Mouse (Mus musculus) hindbrain, embryonic 13.5 days (tissue): ENCODE data around the gene Zdhhc22. TPM values are rescaled to one million over a fixed set of nuclear protein-coding genes. Genes with fewer than 3 reads are reported as not detected.

Source experiments
- ATAC-seq: fragments of 200-750 bp; cut with Nextera tagmentation; 2 replicates; pipeline ENCODE4 v1.8.0; 2017; ENCODE audit warnings: moderate TSS enrichment; ENCODE audit not compliant: low FRiP score
- H3K27ac ChIP-seq: fragments of 300-500 bp; sonication (generic); 2 replicates; pipeline ENCODE4 v1.5.1; 2015; ENCODE audit warnings: inconsistent platforms, mild to moderate bottlenecking, moderate library complexity
- H3K27me3 ChIP-seq: fragments of 300-500 bp; sonication (generic); 2 replicates; pipeline ENCODE4 v1.6.1; 2015; ENCODE audit warnings: mild to moderate bottlenecking, inconsistent platforms
- H3K36me3 ChIP-seq: fragments of 300-500 bp; sonication (generic); 2 replicates; pipeline ENCODE4 v1.6.1; 2015; ENCODE audit warnings: mild to moderate bottlenecking, inconsistent platforms
- H3K4me1 ChIP-seq: fragments of 300-500 bp; sonication (generic); replicated peaks from 2 replicates; pipeline ENCODE4 v1.6.1; 2015; ENCODE audit warnings: inconsistent platforms
- H3K4me2 ChIP-seq: fragments of 300-500 bp; sonication (generic); 2 replicates; pipeline ENCODE4 v1.6.1; 2015; ENCODE audit warnings: inconsistent platforms, mild to moderate bottlenecking, moderate library complexity
- H3K4me3 ChIP-seq: fragments of 300-500 bp; sonication (generic); 2 replicates; pipeline ENCODE4 v1.5.1; 2015; ENCODE audit warnings: mild to moderate bottlenecking, inconsistent platforms
- H3K9ac ChIP-seq: fragments of 300-500 bp; sonication (generic); 2 replicates; pipeline ENCODE4 v1.6.1; 2015; ENCODE audit warnings: mild to moderate bottlenecking, inconsistent platforms
- H3K9me3 ChIP-seq: fragments of 300-500 bp; sonication (generic); 2 replicates; pipeline ENCODE4 v1.6.1; 2016; ENCODE audit warnings: inconsistent platforms
- WGBS: fragments of 180-500 bp; shearing (Covaris S2); methylation state at CpG from one replicate; pipeline ENCODE4 v1.1.7; 2015; 5-methylcytosine and 5-hydroxymethylcytosine counted together
- polyA plus RNA-seq: library from polyadenylated mRNA; unstranded; fragments of >200 nt; fragmentation: Nextera tagmentation; extraction: Ambion mirVana; gene quantifications from 2 replicates; pipeline ENCODE4 v1.2.1, GENCODE M21; 2015

Gene Zdhhc22
- polyA plus RNA-seq, 1 experiment from 2014 or later: 12.1 TPM

- H3K4me1 ChIP-seq: peaks cover 43% of the 10 kb centered on the region
- H3K27me3 ChIP-seq: no peaks in the 10 kb centered on the region
- no peak overlapping the region for H3K4me3 ChIP-seq
- no peaks in the 10 kb centered on the region for H3K36me3 ChIP-seq
- H3K9ac ChIP-seq: peak overlapping the region; percentile 51
- peak overlapping the region; percentile 40 for H3K4me2 ChIP-seq
- peak; percentile 73 for ATAC-seq
- no peaks in the 10 kb centered on the region for H3K9me3 ChIP-seq
- WGBS: 12% methylated on average over 5 of the region's 5 CpGs
- H3K27ac ChIP-seq: peak overlapping the region; percentile 97
These were observed 48.3 kb downstream of the Zdhhc22 start for GRCm38 (mm10) chr12:86941734-86942486.

GRCm38 (mm10) chr12:86941173-86941572, 49.1 kb downstream of the Zdhhc22 start:
- Histone ChIP-seq H3K36me3 (no peaks in the 10 kb centered on the region), H3K27ac (peak overlapping the region; percentile 97), H3K27me3 (no peaks in the 10 kb centered on the region), H3K4me2 (peak overlapping the region; percentile 25; the same call in 1 of the 2 replicates), H3K9ac (peak overlapping the region; percentile 68), H3K4me1 (peaks cover 40% of the 10 kb centered on the region), H3K9me3 (no peaks in the 10 kb centered on the region), H3K4me3 (no peak overlapping the region)
- ATAC-seq: 0 out of 2 replicates have a peak, but pooled peaks have one; percentile 36
- WGBS: 15% methylated on average over 11 of the region's 11 CpGs

- Histone ChIP-seq H3K27me3 (no peaks in the 10 kb centered on the region), H3K36me3 (no peaks in the 10 kb centered on the region), H3K9me3 (no peaks in the 10 kb centered on the region), H3K9ac (no peak overlapping the region), H3K4me2 (no peak overlapping the region), H3K4me1 (peaks cover 31% of the 10 kb centered on the region), H3K4me3 (no peak overlapping the region), H3K27ac (no peak overlapping the region)
- WGBS: 72% methylated on average over 9 of the region's 9 CpGs
- no peak for ATAC-seq
These were observed 51.7 kb downstream of the Zdhhc22 start for GRCm38 (mm10) chr12:86938571-86938970.

- no peak overlapping the region for H3K27ac ChIP-seq
These were observed 53.5 kb downstream of the Zdhhc22 start for GRCm38 (mm10) chr12:86936587-86937343.

GRCm38 (mm10) chr12:86935692-86936282, 54.4 kb downstream of the Zdhhc22 start:
- no peak overlapping the region for H3K9ac ChIP-seq
- ATAC-seq: no peak
- no peak overlapping the region for H3K27ac ChIP-seq
- H3K9me3 ChIP-seq: no peaks in the 10 kb centered on the region
- H3K4me2 ChIP-seq: no peak overlapping the region
- H3K36me3 ChIP-seq: no peaks in the 10 kb centered on the region
- H3K4me1 ChIP-seq: peaks cover 24% of the 10 kb centered on the region
- no peaks in the 10 kb centered on the region for H3K27me3 ChIP-seq
- WGBS: 88% methylated on average over 8 of the region's 8 CpGs
- H3K4me3 ChIP-seq: no peak overlapping the region

More at GRCm38 (mm10) chr12:86936587-86937343, 53.5 kb downstream of the Zdhhc22 start:
- no peak for ATAC-seq
- no peaks in the 10 kb centered on the region for H3K36me3 ChIP-seq
- H3K9me3 ChIP-seq: no peaks in the 10 kb centered on the region
- 85% methylated on average over 11 of the region's 11 CpGs for WGBS
- H3K27me3 ChIP-seq: no peaks in the 10 kb centered on the region
- H3K4me3 ChIP-seq: no peak overlapping the region
- H3K4me1 ChIP-seq: peaks cover 27% of the 10 kb centered on the region
- no peak overlapping the region for H3K4me2 ChIP-seq
- H3K9ac ChIP-seq: no peak overlapping the region

GRCm38 (mm10) chr12:86934748-86935147, 55.5 kb downstream of the Zdhhc22 start:
- WGBS: 89% methylated on average over 1 of the region's 1 CpGs
- no peaks in the 10 kb centered on the region for H3K36me3 ChIP-seq
- no peak overlapping the region for H3K4me2 ChIP-seq
- H3K27me3 ChIP-seq: no peaks in the 10 kb centered on the region
- H3K4me1 ChIP-seq: peaks cover 18% of the 10 kb centered on the region
- no peak for ATAC-seq
- no peaks in the 10 kb centered on the region for H3K9me3 ChIP-seq
- no peak overlapping the region for H3K9ac ChIP-seq
- no peak overlapping the region for H3K4me3 ChIP-seq
- no peak overlapping the region for H3K27ac ChIP-seq

GRCm38 (mm10) chr12:86932575-86932952, 57.7 kb downstream of the Zdhhc22 start:
- Histone ChIP-seq H3K4me2 (no peak overlapping the region), H3K27ac (no peak overlapping the region)

GRCm38 (mm10) chr12:86931919-86932574, 58.2 kb downstream of the Zdhhc22 start:
- no peaks in the 10 kb centered on the region for H3K27me3 ChIP-seq
- H3K27ac ChIP-seq: no peak overlapping the region
- H3K4me2 ChIP-seq: no peak overlapping the region
- no peak overlapping the region for H3K9ac ChIP-seq
- no peaks in the 10 kb centered on the region; the same call in 1 of the 2 replicates for H3K9me3 ChIP-seq
- H3K4me1 ChIP-seq: peaks cover 18% of the 10 kb centered on the region
- H3K36me3 ChIP-seq: no peaks in the 10 kb centered on the region
- H3K4me3 ChIP-seq: no peak overlapping the region
- ATAC-seq: no peak
- 9% methylated on average over 7 of the region's 7 CpGs for WGBS

More at GRCm38 (mm10) chr12:86932575-86932952, 57.7 kb downstream of the Zdhhc22 start:
- Histone ChIP-seq H3K4me3 (no peak overlapping the region), H3K9ac (no peak overlapping the region), H3K27me3 (no peaks in the 10 kb centered on the region), H3K36me3 (no peaks in the 10 kb centered on the region), H3K4me1 (peaks cover 18% of the 10 kb centered on the region), H3K9me3 (no peaks in the 10 kb centered on the region; the same call in 1 of the 2 replicates)
- 20% methylated on average over 6 of the region's 6 CpGs for WGBS
- ATAC-seq: no peak

- H3K9ac ChIP-seq: no peak overlapping the region
- H3K4me2 ChIP-seq: no peak overlapping the region
- H3K9me3 ChIP-seq: no peaks in the 10 kb centered on the region; the same call in 1 of the 2 replicates
- H3K36me3 ChIP-seq: no peaks in the 10 kb centered on the region
- H3K27me3 ChIP-seq: no peaks in the 10 kb centered on the region
- H3K27ac ChIP-seq: no peak overlapping the region
- H3K4me1 ChIP-seq: peaks cover 18% of the 10 kb centered on the region
- no peak overlapping the region for H3K4me3 ChIP-seq
- 74% methylated on average over 6 of the region's 6 CpGs for WGBS
- no peak for ATAC-seq
These were observed 59.1 kb downstream of the Zdhhc22 start for GRCm38 (mm10) chr12:86930934-86931729.
